Comparison of ENCODE assay signal across 9 mouse cellular contexts in the genomic region with DNA sequence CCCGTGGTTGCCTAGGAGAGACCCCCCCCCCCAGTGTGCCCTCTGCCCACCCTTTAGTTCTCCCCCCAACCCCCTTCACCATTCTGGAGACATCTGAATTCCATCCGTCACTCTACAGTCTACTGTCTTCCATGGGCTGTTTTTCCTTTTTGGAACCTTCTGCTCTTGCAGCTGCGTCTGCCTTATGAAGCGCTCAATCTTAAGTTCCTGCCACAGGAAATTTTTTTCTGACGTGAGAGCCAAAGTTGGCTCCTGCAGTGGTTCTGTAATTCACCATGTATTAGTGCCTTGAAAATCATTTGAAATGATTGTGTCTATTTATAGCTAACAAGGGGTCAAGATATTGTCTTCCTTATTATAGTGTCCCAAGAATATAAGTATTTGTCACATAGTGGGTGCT. TPM values are rescaled to one million over a fixed set of nuclear protein-coding genes. Genes with fewer than 3 reads are reported as not detected.
A peak's percentile ranks its signal among the peaks of the same experiment; 100 is the strongest.
DNase-seq lines count a peak whose midpoint lies in the region; ATAC-seq and TF ChIP-seq lines count a peak whose summit lies in the region.
"Had no signal": no experiment of that assay in that cellular context is flagged by ENCODE, and none has a peak within 500 bp of the region (broad histone marks: within the 10 kb centered on the region; RNA-seq: fewer than 3 reads in every experiment).

No protein-coding gene starts in this region.

- no peak for ATAC-seq in lung, postnatal 0 days

- DNase-seq in gastrocnemius, adult 2 months = no peak
- no peak for DNase-seq in gastrocnemius, postnatal 25 days
- DNase-seq in ES-E14 (ENCODE audit: low read depth, low spot score) = no peak
- DNase-seq in hindbrain, embryonic 10.5 days (ENCODE audit: low spot score) = no peak
- DNase-seq in lung, postnatal 0 days (ENCODE audit: low spot score) = peak; percentile 56
- DNase-seq in adrenal gland, postnatal 25 days = no peak
- no peak for DNase-seq in frontal cortex, postnatal 10 days (ENCODE audit: low spot score in 2 of 2)
- no peak for DNase-seq in urinary bladder, postnatal 25 days (ENCODE audit: low spot score)
- DNase-seq: embryo, embryonic 11 days had no signal

- no peaks in the 10 kb centered on the region for H3K9me3 ChIP-seq in ES-E14 (ENCODE audit: control insufficient read depth, insufficient read depth, low read depth, low read length)
- no peaks in the 10 kb centered on the region for H3K9me3 ChIP-seq in hindbrain, embryonic 10.5 days
- H3K9me3 ChIP-seq in lung, postnatal 0 days (ENCODE audit: low read length) = no peaks in the 10 kb centered on the region

- H3K4me3 ChIP-seq in gastrocnemius, adult 2 months = peak overlapping the region; percentile 76
- peak overlapping the region; percentile 61 to 77 for H3K4me3 ChIP-seq in ES-E14 (ENCODE audit: insufficient read depth in 1 of 2, low read depth in 1 of 2, low read length in 2 of 2, poor library complexity in 1 of 2, severe bottlenecking in 1 of 2)
- H3K4me3 ChIP-seq in hindbrain, embryonic 10.5 days = peak overlapping the region; percentile 60
- peak overlapping the region; percentile 45 for H3K4me3 ChIP-seq in lung, postnatal 0 days (ENCODE audit: low read depth, low read length)

- intact Hi-C loops in gastrocnemius, adult 2 months (cut with DNase I) = no loop called here

- peak overlapping the region; percentile 88; the same call in 1 of the 2 replicates for H3K9ac ChIP-seq in ES-E14 (ENCODE audit: insufficient read depth, low read depth, low read length, poor library complexity, severe bottlenecking)
- peak overlapping the region; percentile 51; the same call in 1 of the 2 replicates for H3K9ac ChIP-seq in lung, postnatal 0 days (replicated peaks; ENCODE audit: low read depth)

- H3K36me3 ChIP-seq in ES-E14 (ENCODE audit: control insufficient read depth, insufficient read depth, low read length, poor library complexity, severe bottlenecking) = peaks cover 17% of the 10 kb centered on the region
- peaks cover 39% of the 10 kb centered on the region for H3K36me3 ChIP-seq in hindbrain, embryonic 10.5 days
- H3K36me3 ChIP-seq in lung, postnatal 0 days (ENCODE audit: insufficient read depth, low read length) = peaks cover 11% of the 10 kb centered on the region; the same call in 1 of the 2 replicates

- H3K27me3 ChIP-seq in hindbrain, embryonic 10.5 days (ENCODE audit: insufficient read depth, poor library complexity, severe bottlenecking) = peaks cover 10% of the 10 kb centered on the region; the same call in 1 of the 2 replicates
- H3K27me3 ChIP-seq in lung, postnatal 0 days (replicated peaks; ENCODE audit: insufficient read depth, low read length) = no peaks in the 10 kb centered on the region

- in situ Hi-C loops in ES-E14 (cut with MboI; ENCODE audit: low sequenced_read_pairs in 2 of 2, unreplicated experiment in 2 of 2) = no loop called here

- peak overlapping the region; percentile 97 for H3K27ac ChIP-seq in gastrocnemius, adult 2 months
- no peak overlapping the region for H3K27ac ChIP-seq in ES-E14 (ENCODE audit: insufficient read depth, low read depth, low read length, poor library complexity, severe bottlenecking)
- H3K27ac ChIP-seq in hindbrain, embryonic 10.5 days = peak overlapping the region; percentile 93; the same call in 1 of the 2 replicates
- peak overlapping the region; percentile 94 for H3K27ac ChIP-seq in lung, postnatal 0 days (ENCODE audit: low read length)

- WGBS in hindbrain, embryonic 10.5 days = 77% methylated on average over 5 of the region's 5 CpGs
- WGBS in lung, postnatal 0 days = 30% methylated on average over 5 of the region's 5 CpGs

- peak overlapping the region; percentile 76 for H3K4me2 ChIP-seq in lung, postnatal 0 days (replicated peaks; ENCODE audit: low read depth, low read length)

- no peak for TF ChIP-seq CTCF in gastrocnemius, adult 2 months (IDR thresholded peaks at IDR 0.05)
- TF ChIP-seq CTCF in lung, postnatal 0 days (IDR thresholded peaks at IDR 0.05) = no peak

- TF ChIP-seq EP300 in lung, postnatal 0 days (IDR thresholded peaks at IDR 0.05) = no peak

- H3K4me1 ChIP-seq in ES-E14 (ENCODE audit: control insufficient read depth in 2 of 2, insufficient read depth in 2 of 2, low read length in 2 of 2, poor library complexity in 1 of 2) = peaks cover 11 to 16% of the 10 kb centered on the region in 2 experiments
- peaks cover 37% of the 10 kb centered on the region for H3K4me1 ChIP-seq in hindbrain, embryonic 10.5 days (replicated peaks)
- H3K4me1 ChIP-seq in lung, postnatal 0 days (ENCODE audit: insufficient read depth, low read depth, low read length) = peaks cover 29% of the 10 kb centered on the region; the same call in 1 of the 2 replicates

TF ChIP-seq in ES-E14, 5 proteins besides CTCF, POLR2A, EP300 and RAD21:
- no peak for TF ChIP-seq HCFC1 (IDR thresholded peaks at IDR 0.05; ENCODE audit: borderline replicate concordance, insufficient read depth, low read length)
- TF ChIP-seq ZC3H11A (IDR thresholded peaks at IDR 0.05; ENCODE audit: borderline replicate concordance, low read depth, low read length) = no peak

RNA-seq across cellular contexts. Expression of a gene that starts 6.3 kb away (rescaled TPM):
- total RNA-seq in gastrocnemius, adult 2 months (2021) = 10 to 100 TPM; 15.7 to 24.5 TPM
- 10 to 100 TPM; 18.5 to 20.7 TPM for total RNA-seq in gastrocnemius, postnatal 25 days (2021)
- total RNA-seq in ES-E14 (2012; rRNA removed) = 81.1 and 165 TPM in 2 replicates
- 26.2 and 28.5 TPM in 2 replicates for polyA plus RNA-seq in hindbrain, embryonic 10.5 days (2016; fragmentation: Nextera tagmentation; extraction: Ambion mirVana)
- polyA plus RNA-seq in lung, postnatal 0 days (2015; fragmentation: Nextera tagmentation; extraction: Ambion mirVana) = 186 and 211 TPM in 2 replicates
- 82.9 and 109 TPM in 2 replicates for total RNA-seq in adrenal gland, postnatal 25 days (2021)

RNA-seq across cellular contexts. Expression of a gene that starts 7.8 kb away (rescaled TPM):
- 100 to 1,000 TPM; 541 to 640 TPM for total RNA-seq in gastrocnemius, adult 2 months (2021)
- total RNA-seq in gastrocnemius, postnatal 25 days (2021) = 100 to 1,000 TPM; 538 to 612 TPM
- total RNA-seq in ES-E14 (2012; rRNA removed) = 5,476 and 6,336 TPM in 2 replicates
- 712 and 835 TPM in 2 replicates for polyA plus RNA-seq in hindbrain, embryonic 10.5 days (2016; fragmentation: Nextera tagmentation; extraction: Ambion mirVana)
- 906 and 1,023 TPM in 2 replicates for polyA plus RNA-seq in lung, postnatal 0 days (2015; fragmentation: Nextera tagmentation; extraction: Ambion mirVana)
- 1,302 and 1,448 TPM in 2 replicates for total RNA-seq in adrenal gland, postnatal 25 days (2021)

RNA-seq across cellular contexts. Expression of a gene that starts 7.8 kb away (rescaled TPM):
- 100 to 1,000 TPM; 351 to 407 TPM for total RNA-seq in gastrocnemius, adult 2 months (2021)
- 100 to 1,000 TPM; 326 to 339 TPM for total RNA-seq in gastrocnemius, postnatal 25 days (2021)
- 639 and 871 TPM in 2 replicates for total RNA-seq in ES-E14 (2012; rRNA removed)
- 517 and 544 TPM in 2 replicates for polyA plus RNA-seq in hindbrain, embryonic 10.5 days (2016; fragmentation: Nextera tagmentation; extraction: Ambion mirVana)
- polyA plus RNA-seq in lung, postnatal 0 days (2015; fragmentation: Nextera tagmentation; extraction: Ambion mirVana) = 455 and 501 TPM in 2 replicates
- total RNA-seq in adrenal gland, postnatal 25 days (2021) = 475 and 496 TPM in 2 replicates

RNA-seq across cellular contexts. Expression of a gene that starts 26.3 kb away (rescaled TPM):
- 10 to 100 TPM; 13.8 to 16.1 TPM for total RNA-seq in gastrocnemius, adult 2 months (2021)
- total RNA-seq in gastrocnemius, postnatal 25 days (2021) = 10 to 100 TPM; 15.6 to 20.7 TPM
- total RNA-seq in ES-E14 (2012; rRNA removed) = 131 and 228 TPM in 2 replicates
- polyA plus RNA-seq in hindbrain, embryonic 10.5 days (2016; fragmentation: Nextera tagmentation; extraction: Ambion mirVana) = 87.7 and 91.8 TPM in 2 replicates
- 37.6 and 39.3 TPM in 2 replicates for polyA plus RNA-seq in lung, postnatal 0 days (2015; fragmentation: Nextera tagmentation; extraction: Ambion mirVana)
- 27.0 and 40.5 TPM in 2 replicates for total RNA-seq in adrenal gland, postnatal 25 days (2021)

RNA-seq across cellular contexts. Expression of a gene that starts 35.0 kb away (rescaled TPM):
- total RNA-seq in gastrocnemius, adult 2 months (2021) = 1 to 10 TPM; 1.4 to 5.9 TPM
- total RNA-seq in gastrocnemius, postnatal 25 days (2021) = 10 to 100 TPM in 1 of 2 experiments, 1 to 10 TPM in 1; 8.1 to 13.3 TPM
- 30.5 and 39.3 TPM in 2 replicates for total RNA-seq in ES-E14 (2012; rRNA removed)
- 23.4 and 25.9 TPM in 2 replicates for polyA plus RNA-seq in hindbrain, embryonic 10.5 days (2016; fragmentation: Nextera tagmentation; extraction: Ambion mirVana)
- polyA plus RNA-seq in lung, postnatal 0 days (2015; fragmentation: Nextera tagmentation; extraction: Ambion mirVana) = 125 and 137 TPM in 2 replicates
- total RNA-seq in adrenal gland, postnatal 25 days (2021) = 50.0 and 57.7 TPM in 2 replicates
